Mouse (Mus musculus) R1 (cell line): Measurements from ENCODE around the gene Cfap58.

Experiments used
- DNase-seq: peaks from one replicate; pipeline ENCODE4 v3.0.0-alpha.2; 2018; ENCODE audit warnings: low read depth, low spot score

The Cfap58 gene

GRCm38 (mm10) chr19:48079718-48080117 is 142.2 kb downstream of the Cfap58 start:
- DNase-seq = no peak

GRCm38 (mm10) chr19:48081456-48081855 is 144.0 kb downstream of the Cfap58 start:
- DNase-seq = no peak
